ENCODE assay signal across 12 mouse cellular contexts in genomic region chr1:82608646-82609262, GRCm38 (mm10). TPM values are rescaled to one million over a fixed set of nuclear protein-coding genes. Genes with fewer than 3 reads are reported as not detected.
A peak's percentile ranks its signal among the peaks of the same experiment; 100 is the strongest.
DNase-seq lines count a peak whose midpoint lies in the region.
"Had no signal": no experiment of that assay in that cellular context is flagged by ENCODE, and none has a peak within 500 bp of the region (broad histone marks: within the 10 kb centered on the region; RNA-seq: fewer than 3 reads in every experiment).

No protein-coding gene starts in this region.

- DNase-seq in frontal cortex, adult 2 months (ENCODE audit: extremely low spot score in 1 of 2, low spot score in 1 of 2) = peak; percentile 20 to 72
- no peak for DNase-seq in frontal cortex, postnatal 14 days (ENCODE audit: low spot score in 2 of 2)
- peak; percentile 53 for DNase-seq in kidney, adult 11 months
- no peak for DNase-seq in kidney, adult 18-20 months
- peak; percentile 14 for DNase-seq in lung, postnatal 10 days
- DNase-seq in lung, postnatal 25 days (ENCODE audit: low spot score) = no peak
- peak; percentile 25 for DNase-seq in left cerebral cortex, postnatal 4 days
- DNase-seq in thymus, postnatal 0 days (ENCODE audit: low spot score) = no peak
- DNase-seq: adrenal gland, postnatal 14 days; liver, postnatal 0 days had no signal

- intact Hi-C loops in left cerebral cortex, postnatal 4 days (cut with DNase I) = no loop called here

RNA-seq across cellular contexts. Expression of gene Col4a3, which starts 22.0 kb away (rescaled TPM):
- 0.21 and 0.28 TPM in 2 replicates for polyA plus RNA-seq in frontal cortex, adult 2 months (2012; rRNA removed)
- 1 to 10 TPM in 1 of 2 experiments, under 1 TPM in 1; 0.32 to 1.1 TPM for total RNA-seq in left cerebral cortex, postnatal 4 days (2021)
- polyA plus RNA-seq in thymus, postnatal 0 days (2015; fragmentation: Nextera tagmentation; extraction: Ambion mirVana) = 0.06 and 0.09 TPM in 2 replicates
- total RNA-seq: monocyte, adult 5-6 weeks had no signal

RNA-seq across cellular contexts. Expression of gene Col4a4, which starts 22.1 kb away (rescaled TPM):
- polyA plus RNA-seq in frontal cortex, adult 2 months (2012; rRNA removed) = 0.27 and 0.34 TPM in 2 replicates
- 1 to 10 TPM; 1.7 TPM for total RNA-seq in left cerebral cortex, postnatal 4 days (2021)
- 0.03 and 0.04 TPM in 2 replicates for polyA plus RNA-seq in thymus, postnatal 0 days (2015; fragmentation: Nextera tagmentation; extraction: Ambion mirVana)
- total RNA-seq: MEL; monocyte, adult 5-6 weeks had no signal

Comparison
In these comparisons a context has a peak if more than half of its experiments do, and no peak if none do; other contexts are left out.
1. DNase-seq: peak in frontal cortex, adult 2 months (2 of 2), kidney, adult 11 months (single experiment), lung, postnatal 10 days (single experiment) and left cerebral cortex, postnatal 4 days (single experiment); none in frontal cortex, postnatal 14 days (0 of 2), kidney, adult 18-20 months (single experiment), lung, postnatal 25 days (single experiment) and thymus, postnatal 0 days (single experiment).